Mouse (Mus musculus) kidney, postnatal 0 days (tissue): ENCODE measurements around the gene Adgrl4. TPM values are rescaled to one million over a fixed set of nuclear protein-coding genes. Genes with fewer than 3 reads are reported as not detected.

Experiments
- ATAC-seq: fragments of 200-750 bp; cut with Nextera tagmentation; replicated peaks from 2 replicates; pipeline ENCODE4 v1.8.0; 2017; ENCODE audit warnings: low read depth, moderate number of reproducible peaks, moderate TSS enrichment, moderate library complexity; ENCODE audit not compliant: low FRiP score
- DNase-seq: peaks from one replicate; pipeline ENCODE4 v3.0.0-alpha.2; 2016; ENCODE audit warnings: low spot score
- H3K27ac ChIP-seq: fragments of 300-500 bp; sonication (generic); 2 replicates; pipeline ENCODE4 v1.5.1; 2014; ENCODE audit warnings: mild to moderate bottlenecking
- H3K27me3 ChIP-seq: fragments of 300-500 bp; sonication (generic); 2 replicates; pipeline ENCODE4 v1.6.1; 2014; ENCODE audit warnings: low read length, mixed read lengths; ENCODE audit not compliant: insufficient read depth
- H3K36me3 ChIP-seq: fragments of 300-500 bp; sonication (generic); 2 replicates; pipeline ENCODE4 v1.6.1; 2014; ENCODE audit warnings: low read length, mixed read lengths; ENCODE audit not compliant: insufficient read depth
- H3K4me1 ChIP-seq: fragments of 300-500 bp; sonication (generic); replicated peaks from 2 replicates; pipeline ENCODE4 v1.6.1; 2014; ENCODE audit warnings: antibody characterized with exemption, low read length, mixed read lengths; ENCODE audit not compliant: insufficient read depth
- H3K4me2 ChIP-seq: fragments of 300-500 bp; sonication (generic); 2 replicates; pipeline ENCODE4 v1.6.1; 2014; ENCODE audit warnings: mild to moderate bottlenecking, low read length, moderate library complexity, mixed read lengths
- H3K4me3 ChIP-seq: fragments of 300-500 bp; sonication (generic); replicated peaks from 2 replicates; pipeline ENCODE4 v1.5.1; 2014; ENCODE audit warnings: low read depth, low read length
- H3K9ac ChIP-seq: fragments of 300-500 bp; sonication (generic); 2 replicates; pipeline ENCODE4 v1.6.1; 2014; ENCODE audit warnings: low read depth, low read length
- H3K9me3 ChIP-seq: fragments of 300-500 bp; sonication (generic); replicated peaks from 2 replicates; pipeline ENCODE4 v1.6.1; 2016; ENCODE audit warnings: low read length, inconsistent platforms, mixed read lengths
- CTCF ChIP-seq: IDR thresholded peaks from 2 replicates; pipeline ENCODE4 v1.5.1; 2016; ENCODE audit warnings: antibody characterized with exemption, low read depth, mild to moderate bottlenecking, moderate library complexity
- WGBS: fragments of 180-500 bp; shearing (Covaris S2); extraction: QIAGEN DNeasy Blood & Tissue Kit; methylation state at CpG from one replicate; pipeline ENCODE4 v1.1.7; 2014; 5-methylcytosine and 5-hydroxymethylcytosine counted together
- polyA plus RNA-seq: library from polyadenylated mRNA; unstranded; fragments of >200 nt; fragmentation: Nextera tagmentation; extraction: Ambion mirVana; gene quantifications from 2 replicates; pipeline ENCODE4 v1.2.1, GENCODE M21; 2015

The Adgrl4 gene
- polyA plus RNA-seq, 1 experiment from 2014 or later: 35.4 TPM

DNA sequence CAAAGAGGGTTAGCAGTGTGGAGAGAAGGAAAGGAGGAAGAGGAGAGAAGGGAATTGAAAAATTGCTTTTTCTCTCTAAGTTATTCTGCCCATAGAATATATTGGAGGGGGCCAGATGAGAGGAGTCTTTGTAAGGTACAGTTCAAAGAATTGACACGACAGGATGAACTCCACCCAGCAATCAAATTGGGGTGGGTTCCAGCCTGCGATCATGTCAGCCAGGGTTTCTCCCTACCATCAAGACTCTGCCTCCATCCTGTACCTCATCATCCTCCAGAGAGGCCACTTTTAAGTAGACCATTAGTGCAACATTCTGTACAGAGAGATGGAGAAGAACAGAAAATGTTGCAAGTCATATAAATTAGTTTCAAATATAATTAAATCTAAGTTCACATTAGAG is 2.3 kb downstream of the Adgrl4 start:
- Histone ChIP-seq H3K4me3 (no peak overlapping the region), H3K4me2 (peak overlapping the region; percentile 64; the same call in 1 of the 2 replicates), H3K36me3 (no peaks in the 10 kb centered on the region), H3K27ac (no peak overlapping the region), H3K4me1 (0 out of 2 replicates have a peak, but pooled peaks cover 5% of the 10 kb centered on the region), H3K9ac (no peak overlapping the region), H3K27me3 (no peaks in the 10 kb centered on the region), H3K9me3 (no peaks in the 10 kb centered on the region)
- WGBS: 64% methylated on average over 2 of the region's 2 CpGs
- ATAC-seq (no peak), DNase-seq (no peak)
- no peak for TF ChIP-seq CTCF

- Histone ChIP-seq H3K36me3 (no peaks in the 10 kb centered on the region), H3K27me3 (no peaks in the 10 kb centered on the region), H3K4me3 (no peak overlapping the region), H3K9ac (no peak overlapping the region), H3K27ac (no peak overlapping the region), H3K4me2 (no peak overlapping the region), H3K9me3 (no peaks in the 10 kb centered on the region), H3K4me1 (0 out of 2 replicates have a peak, but pooled peaks cover 5% of the 10 kb centered on the region)
- 84% methylated on average over 2 of the region's 2 CpGs for WGBS
- ATAC-seq (no peak), DNase-seq (no peak)
- TF ChIP-seq CTCF: no peak
Observed at GRCm38 (mm10) chr3:151442026-151442425, 4.3 kb downstream of the Adgrl4 start.

- Histone ChIP-seq H3K4me3 (no peak overlapping the region), H3K9me3 (no peaks in the 10 kb centered on the region), H3K27me3 (no peaks in the 10 kb centered on the region), H3K4me1 (no peaks in the 10 kb centered on the region), H3K4me2 (no peak overlapping the region), H3K9ac (no peak overlapping the region), H3K36me3 (no peaks in the 10 kb centered on the region), H3K27ac (no peak overlapping the region)
- DNase-seq (no peak), ATAC-seq (no peak)
- no peak for TF ChIP-seq CTCF
- WGBS: 52% methylated on average over 5 of the region's 5 CpGs
Observed at GRCm38 (mm10) chr3:151443486-151443885, 5.8 kb downstream of the Adgrl4 start.

DNA sequence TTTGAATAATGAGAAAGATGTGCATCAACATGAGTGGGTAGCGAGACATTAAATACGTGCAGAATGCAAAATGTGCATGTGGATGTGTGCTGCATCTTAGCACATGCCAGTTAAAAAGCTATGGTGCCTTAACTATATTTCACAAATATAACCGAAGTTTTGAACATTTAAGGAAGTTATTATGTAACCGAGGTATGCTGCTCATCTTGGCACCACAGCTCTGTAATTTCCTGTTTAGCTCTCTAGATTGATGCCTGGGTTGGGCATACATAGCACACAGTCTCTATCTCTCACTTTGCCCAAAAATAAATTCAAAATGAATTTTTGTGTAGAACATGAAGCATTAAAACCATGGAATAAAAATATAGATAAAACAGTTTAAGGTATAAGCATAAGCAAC is 6.6 kb downstream of the Adgrl4 start:
- no peak for DNase-seq
- WGBS: 87% methylated on average over 4 of the region's 4 CpGs

DNA sequence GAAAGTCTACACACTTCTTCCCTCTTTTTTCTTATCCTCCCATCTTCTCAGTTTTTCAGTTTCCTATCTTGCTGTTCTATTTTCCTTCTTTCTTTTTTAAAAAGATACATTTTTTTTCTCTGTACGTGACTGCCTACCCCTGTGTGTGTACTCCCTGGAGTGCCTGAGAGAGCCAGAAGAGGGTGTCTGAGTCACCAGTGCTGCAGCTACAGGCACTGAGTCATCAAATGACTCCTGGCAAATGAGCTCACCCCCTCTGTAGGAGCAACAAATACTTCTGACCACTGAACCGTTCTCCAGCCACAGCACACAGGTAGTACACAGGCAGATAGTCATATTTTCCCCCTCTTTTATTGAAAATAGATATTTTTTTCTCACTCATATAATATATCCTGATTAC is 8.2 kb downstream of the Adgrl4 start:
- H3K4me2 ChIP-seq: no peak overlapping the region
- no peaks in the 10 kb centered on the region for H3K4me1 ChIP-seq
- no peak overlapping the region for H3K9ac ChIP-seq
- no peaks in the 10 kb centered on the region for H3K36me3 ChIP-seq
- peak; percentile 61 for TF ChIP-seq CTCF
- ATAC-seq: peak; percentile 96
- no peak overlapping the region for H3K4me3 ChIP-seq
- WGBS: 45% methylated on average over 2 of the region's 2 CpGs
- no peaks in the 10 kb centered on the region for H3K27me3 ChIP-seq
- H3K9me3 ChIP-seq: no peaks in the 10 kb centered on the region
- DNase-seq: peak; percentile 57
- H3K27ac ChIP-seq: no peak overlapping the region

More for the DNA sequence above, 6.6 kb downstream of the Adgrl4 start:
- no peaks in the 10 kb centered on the region for H3K9me3 ChIP-seq
- no peak overlapping the region for H3K4me2 ChIP-seq
- H3K36me3 ChIP-seq: no peaks in the 10 kb centered on the region
- no peaks in the 10 kb centered on the region for H3K27me3 ChIP-seq
- no peak overlapping the region for H3K9ac ChIP-seq
- H3K4me1 ChIP-seq: no peaks in the 10 kb centered on the region
- H3K27ac ChIP-seq: no peak overlapping the region
- no peak for TF ChIP-seq CTCF
- no peak for ATAC-seq
- no peak overlapping the region for H3K4me3 ChIP-seq

- ATAC-seq: peak; percentile 94
- no peak for TF ChIP-seq CTCF
Observed at GRCm38 (mm10) chr3:151454985-151455701, 17.5 kb downstream of the Adgrl4 start.

More at GRCm38 (mm10) chr3:151454985-151455701, 17.5 kb downstream of the Adgrl4 start:
- Histone ChIP-seq H3K27me3 (no peaks in the 10 kb centered on the region), H3K36me3 (no peaks in the 10 kb centered on the region), H3K4me1 (no peaks in the 10 kb centered on the region), H3K9me3 (no peaks in the 10 kb centered on the region), H3K4me3 (no peak overlapping the region), H3K27ac (no peak overlapping the region), H3K4me2 (no peak overlapping the region), H3K9ac (no peak overlapping the region)
- 43% methylated on average over 6 of the region's 6 CpGs for WGBS
- peak; percentile 40 for DNase-seq
